Mouse (Mus musculus): ENCODE measurements around the gene Fuk. TPM values are rescaled to one million over a fixed set of nuclear protein-coding genes. Genes with fewer than 3 reads are reported as not detected.
"Not testable (repeated sequence)": the region's sequence is repeated elsewhere in the genome, so short reads cannot be mapped to it uniquely, and the experiment has no call there.

The Fuk gene
- polyA plus RNA-seq, 1 experiment from 2014 or later: 6.2 TPM

GRCm38 (mm10) chr8:110940682-110941452 lies 38.6 kb upstream of the Fuk start:
- no peak for TF ChIP-seq CTCF (IDR thresholded peaks at IDR 0.05; ENCODE audit: low read depth)
- Histone ChIP-seq H3K4me2 (replicated peaks; ENCODE audit: low read depth) (no peak overlapping the region), H3K9ac (ENCODE audit: low read depth, low read length) (no peak overlapping the region), H3K36me3 (ENCODE audit: control insufficient read depth, insufficient read depth) (no peaks in the 10 kb centered on the region), H3K9me3 (ENCODE audit: control insufficient read depth) (no peaks in the 10 kb centered on the region), H3K4me3 (ENCODE audit: low read depth, low read length) (no peak overlapping the region), H3K27me3 (replicated peaks; ENCODE audit: control insufficient read depth, insufficient read depth, low read length) (no peaks in the 10 kb centered on the region), H3K4me1 (replicated peaks; ENCODE audit: control insufficient read depth, insufficient read depth, low read length) (0 out of 2 replicates have a peak, but pooled peaks cover 2% of the 10 kb centered on the region), H3K27ac (ENCODE audit: low read depth, low read length) (0 out of 2 replicates have a peak overlapping the region, but pooled peaks have one; percentile 3)
- ATAC-seq: no peak
- WGBS: 78% methylated on average over 15 of the region's 15 CpGs

DNA sequence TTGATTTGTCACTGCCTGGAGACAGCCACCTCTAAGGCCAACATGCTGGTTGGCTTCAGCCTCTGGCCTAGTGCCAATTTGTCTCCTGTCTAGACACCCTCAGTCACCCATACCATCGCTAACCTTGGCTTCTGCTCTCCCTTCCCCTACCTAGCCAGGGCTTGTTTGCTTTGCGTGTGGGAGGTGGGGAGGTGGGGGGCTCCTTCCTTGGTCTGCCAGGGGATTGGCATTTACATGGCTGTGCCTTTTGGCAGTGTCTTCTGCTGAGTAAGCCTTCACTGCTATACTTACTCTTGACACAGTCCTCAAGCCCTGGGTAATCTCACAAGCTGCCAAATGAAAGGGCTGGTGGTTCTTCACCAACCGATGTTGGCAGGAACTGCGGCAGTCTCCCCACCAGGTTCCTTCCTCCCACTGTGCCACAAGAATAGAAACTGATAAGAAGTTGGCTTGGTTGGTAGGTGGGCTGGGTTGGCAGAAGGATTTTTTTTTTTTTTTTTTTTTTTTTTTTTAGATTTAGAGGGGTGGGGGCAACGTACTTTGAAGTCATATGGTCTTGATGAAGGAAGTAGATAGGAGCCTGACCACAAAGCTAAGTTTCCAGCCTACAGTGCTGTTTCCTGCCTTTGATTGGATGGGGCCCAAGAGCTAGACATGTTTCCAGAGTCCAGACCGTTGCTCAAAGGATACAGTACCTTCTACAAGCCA lies 36.7 kb upstream of the Fuk start:
- WGBS: 71% methylated on average over 6 of the region's 6 CpGs
- Histone ChIP-seq H3K4me2 (replicated peaks; ENCODE audit: low read depth) (no peak overlapping the region), H3K4me3 (ENCODE audit: low read depth, low read length) (no peak overlapping the region), H3K4me1 (replicated peaks; ENCODE audit: control insufficient read depth, insufficient read depth, low read length) (0 out of 2 replicates have a peak, but pooled peaks cover 2% of the 10 kb centered on the region), H3K9me3 (ENCODE audit: control insufficient read depth) (no peaks in the 10 kb centered on the region), H3K27me3 (replicated peaks; ENCODE audit: control insufficient read depth, insufficient read depth, low read length) (no peaks in the 10 kb centered on the region), H3K27ac (ENCODE audit: low read depth, low read length) (no peak overlapping the region), H3K36me3 (ENCODE audit: control insufficient read depth, insufficient read depth) (no peaks in the 10 kb centered on the region), H3K9ac (ENCODE audit: low read depth, low read length) (no peak overlapping the region)
- no peak for ATAC-seq
- TF ChIP-seq CTCF (IDR thresholded peaks at IDR 0.05; ENCODE audit: low read depth): no peak

- H3K27me3 ChIP-seq (replicated peaks; ENCODE audit: control insufficient read depth, insufficient read depth, low read length): no peaks in the 10 kb centered on the region
- no peaks in the 10 kb centered on the region for H3K9me3 ChIP-seq (ENCODE audit: control insufficient read depth)
- H3K36me3 ChIP-seq (ENCODE audit: control insufficient read depth, insufficient read depth): no peaks in the 10 kb centered on the region
- 84% methylated on average over 12 of the region's 12 CpGs for WGBS
- H3K4me1 ChIP-seq (replicated peaks; ENCODE audit: control insufficient read depth, insufficient read depth, low read length): 0 out of 2 replicates have a peak, but pooled peaks cover 5% of the 10 kb centered on the region
- no peak overlapping the region for H3K9ac ChIP-seq (ENCODE audit: low read depth, low read length)
- TF ChIP-seq CTCF (IDR thresholded peaks at IDR 0.05; ENCODE audit: low read depth): no peak
- H3K4me3 ChIP-seq (ENCODE audit: low read depth, low read length): no peak overlapping the region
- no peak for ATAC-seq
- H3K27ac ChIP-seq (ENCODE audit: low read depth, low read length): no peak overlapping the region
- H3K4me2 ChIP-seq (replicated peaks; ENCODE audit: low read depth): no peak overlapping the region
These were observed 33.9 kb upstream of the Fuk start for GRCm38 (mm10) chr8:110936217-110936616.

GRCm38 (mm10) chr8:110933272-110933671 lies 31.0 kb upstream of the Fuk start:
- H3K4me3 ChIP-seq (ENCODE audit: low read depth, low read length): no peak overlapping the region

DNA sequence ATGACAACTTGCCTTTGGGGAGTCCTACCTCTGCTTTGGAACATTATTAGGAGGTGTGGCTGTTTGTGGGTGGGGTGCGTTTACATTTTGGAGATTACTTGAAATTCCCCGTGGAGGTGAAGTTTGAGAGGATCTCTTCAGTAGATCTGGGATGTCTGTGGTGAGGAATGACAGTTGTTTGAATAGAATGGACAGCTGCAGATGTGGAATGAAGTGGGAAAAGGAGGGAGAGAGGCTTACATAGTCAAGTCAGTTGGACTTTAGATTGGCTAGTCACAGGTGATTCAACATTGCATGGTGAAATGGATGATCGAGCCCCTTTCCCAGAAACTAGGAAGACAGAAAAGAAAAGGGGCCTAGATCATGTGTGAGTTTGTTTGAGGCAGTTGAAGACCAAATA lies 30.2 kb upstream of the Fuk start:
- ATAC-seq: no peak
- Histone ChIP-seq H3K4me1 (replicated peaks; ENCODE audit: control insufficient read depth, insufficient read depth, low read length) (0 out of 2 replicates have a peak, but pooled peaks cover 3% of the 10 kb centered on the region), H3K4me3 (ENCODE audit: low read depth, low read length) (no peak overlapping the region), H3K9ac (ENCODE audit: low read depth, low read length) (no peak overlapping the region), H3K27ac (ENCODE audit: low read depth, low read length) (no peak overlapping the region), H3K4me2 (replicated peaks; ENCODE audit: low read depth) (no peak overlapping the region), H3K36me3 (ENCODE audit: control insufficient read depth, insufficient read depth) (no peaks in the 10 kb centered on the region), H3K9me3 (ENCODE audit: control insufficient read depth) (no peaks in the 10 kb centered on the region), H3K27me3 (replicated peaks; ENCODE audit: control insufficient read depth, insufficient read depth, low read length) (no peaks in the 10 kb centered on the region)
- no peak for TF ChIP-seq CTCF (IDR thresholded peaks at IDR 0.05; ENCODE audit: low read depth)
- 60% methylated on average over 3 of the region's 3 CpGs for WGBS

More at GRCm38 (mm10) chr8:110933272-110933671, 31.0 kb upstream of the Fuk start:
- 93% methylated on average over 2 of the region's 2 CpGs for WGBS
- Histone ChIP-seq H3K27ac (ENCODE audit: low read depth, low read length) (no peak overlapping the region), H3K9me3 (ENCODE audit: control insufficient read depth) (no peaks in the 10 kb centered on the region), H3K4me2 (replicated peaks; ENCODE audit: low read depth) (no peak overlapping the region), H3K4me1 (replicated peaks; ENCODE audit: control insufficient read depth, insufficient read depth, low read length) (0 out of 2 replicates have a peak, but pooled peaks cover 3% of the 10 kb centered on the region), H3K9ac (ENCODE audit: low read depth, low read length) (no peak overlapping the region), H3K36me3 (ENCODE audit: control insufficient read depth, insufficient read depth) (no peaks in the 10 kb centered on the region), H3K27me3 (replicated peaks; ENCODE audit: control insufficient read depth, insufficient read depth, low read length) (no peaks in the 10 kb centered on the region)
- no peak for TF ChIP-seq CTCF (IDR thresholded peaks at IDR 0.05; ENCODE audit: low read depth)
- ATAC-seq: no peak

DNA sequence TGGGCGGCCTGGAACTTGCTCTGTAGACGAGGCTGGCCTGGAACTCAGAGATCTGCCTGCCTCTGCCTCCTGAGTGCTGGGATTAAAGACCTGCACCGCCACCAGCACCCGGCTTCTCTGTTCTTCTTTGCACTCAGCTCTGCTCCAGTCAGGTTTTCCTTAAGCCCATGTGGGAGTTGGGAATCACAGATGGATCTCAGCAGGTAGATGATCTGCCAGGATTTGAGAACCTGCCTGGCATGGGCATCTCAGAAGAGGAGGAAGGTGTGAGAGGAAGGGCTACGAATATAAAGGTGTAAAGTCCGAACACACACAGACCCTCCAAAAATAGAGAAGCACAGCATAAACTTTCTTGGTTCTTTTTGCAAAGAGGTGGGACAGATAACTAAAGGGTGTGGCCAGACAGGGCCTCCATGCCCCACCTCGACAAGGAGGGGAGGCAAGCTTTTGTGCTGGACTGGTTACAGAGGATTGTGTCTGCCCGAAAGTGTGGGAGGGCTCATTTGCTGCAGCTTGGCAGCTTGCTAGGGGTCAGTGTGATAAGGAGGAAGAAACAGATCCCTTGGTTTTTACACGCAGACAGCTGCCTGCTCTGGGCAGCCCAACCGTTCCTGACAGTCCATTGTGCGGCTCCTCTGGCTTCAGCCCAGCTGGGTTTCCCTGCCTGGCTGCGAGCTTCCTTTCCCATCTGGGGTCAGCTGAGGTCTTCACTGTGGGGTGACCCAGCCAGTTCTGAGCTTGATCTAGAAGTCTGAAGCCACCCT lies 29.1 kb upstream of the Fuk start:
- TF ChIP-seq CTCF (IDR thresholded peaks at IDR 0.05; ENCODE audit: low read depth): no peak
- H3K9me3 ChIP-seq (ENCODE audit: control insufficient read depth): no peaks in the 10 kb centered on the region
- 54% methylated on average over 12 of the region's 12 CpGs for WGBS
- H3K9ac ChIP-seq (ENCODE audit: low read depth, low read length): no peak overlapping the region
- H3K4me3 ChIP-seq (ENCODE audit: low read depth, low read length): no peak overlapping the region
- H3K4me1 ChIP-seq (replicated peaks; ENCODE audit: control insufficient read depth, insufficient read depth, low read length): 0 out of 2 replicates have a peak, but pooled peaks cover 3% of the 10 kb centered on the region
- no peaks in the 10 kb centered on the region for H3K27me3 ChIP-seq (replicated peaks; ENCODE audit: control insufficient read depth, insufficient read depth, low read length)
- H3K36me3 ChIP-seq (ENCODE audit: control insufficient read depth, insufficient read depth): no peaks in the 10 kb centered on the region
- ATAC-seq: no peak
- no peak overlapping the region for H3K27ac ChIP-seq (ENCODE audit: low read depth, low read length)
- no peak overlapping the region for H3K4me2 ChIP-seq (replicated peaks; ENCODE audit: low read depth)

DNA sequence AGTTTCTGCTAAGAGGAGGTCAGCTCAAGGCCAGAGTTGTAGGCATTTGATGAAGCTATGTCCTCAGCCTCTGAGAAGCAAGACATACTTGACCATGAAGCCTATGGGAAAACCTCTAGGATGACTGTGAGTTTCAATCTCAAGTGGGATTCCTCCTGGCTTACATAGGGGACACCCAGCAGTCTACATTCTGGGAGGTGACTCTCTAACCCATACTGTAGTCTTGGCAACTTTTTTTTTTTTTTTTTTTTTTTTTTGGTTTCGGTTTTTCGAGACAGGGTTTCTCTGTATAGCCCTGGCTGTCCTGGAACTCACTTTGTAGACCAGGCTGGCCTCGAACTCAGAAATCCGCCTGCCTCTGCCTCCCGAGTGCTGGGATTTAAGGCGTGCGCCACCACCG lies 27.4 kb upstream of the Fuk start:
- not testable (repeated sequence) for ATAC-seq; H3K4me3 ChIP-seq (ENCODE audit: low read depth, low read length); H3K9me3 ChIP-seq (ENCODE audit: control insufficient read depth); H3K4me1 ChIP-seq (replicated peaks; ENCODE audit: control insufficient read depth, insufficient read depth, low read length); H3K4me2 ChIP-seq (replicated peaks; ENCODE audit: low read depth); H3K27ac ChIP-seq (ENCODE audit: low read depth, low read length); H3K36me3 ChIP-seq (ENCODE audit: control insufficient read depth, insufficient read depth); H3K9ac ChIP-seq (ENCODE audit: low read depth, low read length); H3K27me3 ChIP-seq (replicated peaks; ENCODE audit: control insufficient read depth, insufficient read depth, low read length)
- WGBS: 95% methylated on average over 5 of the region's 8 CpGs

Data from intestine, postnatal 0 days (tissue).